ENCODE assay signal across 8 mouse cellular contexts in genomic region chr1:82284403-82284802, GRCm38 (mm10). TPM values are rescaled to one million over a fixed set of nuclear protein-coding genes. Genes with fewer than 3 reads are reported as not detected.
DNase-seq lines count a peak whose midpoint lies in the region; ATAC-seq and TF ChIP-seq lines count a peak whose summit lies in the region.

No protein-coding gene starts in this region.

- H3K27ac ChIP-seq in heart, embryonic 14.5 days (replicated peaks in 1 of 2; ENCODE audit: control insufficient read depth in 1 of 2, insufficient read depth in 1 of 2, low read depth in 2 of 2, low read length in 2 of 2) = peak overlapping the region; percentile 92 to 99
- H3K27ac ChIP-seq in hindbrain, embryonic 10.5 days = peak overlapping the region; percentile 98
- H3K27ac ChIP-seq in midbrain, embryonic 12.5 days (replicated peaks) = peak overlapping the region; percentile 95

- no peak for TF ChIP-seq CTCF in brain, embryonic 14.5 days (IDR thresholded peaks at IDR 0.05; ENCODE audit: borderline replicate concordance, extremely low read depth, insufficient read depth, insufficient read length)

- H3K9ac ChIP-seq in heart, embryonic 14.5 days (ENCODE audit: low read length) = peak overlapping the region; percentile 96
- peak overlapping the region; percentile 47 for H3K9ac ChIP-seq in midbrain, embryonic 12.5 days (replicated peaks)

- DNase-seq in heart, adult 9 months (ENCODE audit: low spot score in 2 of 2) = no peak
- DNase-seq in brain, embryonic 14.5 days (ENCODE audit: low read depth) = peak; percentile 68
- no peak for DNase-seq in hindbrain, embryonic 10.5 days (ENCODE audit: low spot score)
- no peak for DNase-seq in B cell, adult 2 months
- no peak for DNase-seq in urinary bladder, adult 2 months (ENCODE audit: low spot score)
- no peak for DNase-seq in kidney, adult 9 months

- H3K27me3 ChIP-seq in heart, embryonic 14.5 days (ENCODE audit: control insufficient read depth, insufficient read depth, low read length) = 0 out of 2 replicates have a peak, but pooled peaks cover 11% of the 10 kb centered on the region
- peaks cover 13% of the 10 kb centered on the region; the same call in 1 of the 2 replicates for H3K27me3 ChIP-seq in hindbrain, embryonic 10.5 days (ENCODE audit: insufficient read depth, poor library complexity, severe bottlenecking)
- no peaks in the 10 kb centered on the region for H3K27me3 ChIP-seq in midbrain, embryonic 12.5 days

- no peaks in the 10 kb centered on the region for H3K9me3 ChIP-seq in heart, embryonic 14.5 days (ENCODE audit: control insufficient read depth, low read length)
- H3K9me3 ChIP-seq in hindbrain, embryonic 10.5 days = peaks cover 15% of the 10 kb centered on the region; the same call in 1 of the 2 replicates
- no peaks in the 10 kb centered on the region for H3K9me3 ChIP-seq in midbrain, embryonic 12.5 days

- TF ChIP-seq POLR2A in brain, embryonic 14.5 days (IDR thresholded peaks at IDR 0.05; ENCODE audit: borderline replicate concordance, extremely low read depth, insufficient read depth, insufficient read length, poor library complexity, severe bottlenecking) = no peak

- no peak for ATAC-seq in heart, embryonic 14.5 days (ENCODE audit: insufficient number of reproducible peaks, insufficient read depth, low FRiP score, low read depth)
- ATAC-seq in midbrain, embryonic 12.5 days (ENCODE audit: low FRiP score, low read depth) = no peak

- H3K4me1 ChIP-seq in heart, embryonic 14.5 days (ENCODE audit: control insufficient read depth in 2 of 2, insufficient read depth in 2 of 2, low read length in 2 of 2) = peaks cover 20 to 43% of the 10 kb centered on the region in 2 experiments
- peaks cover 75% of the 10 kb centered on the region for H3K4me1 ChIP-seq in hindbrain, embryonic 10.5 days (replicated peaks)
- H3K4me1 ChIP-seq in midbrain, embryonic 12.5 days = peaks cover 53% of the 10 kb centered on the region

- peak overlapping the region; percentile 73 for H3K4me2 ChIP-seq in heart, embryonic 14.5 days (ENCODE audit: low read length)
- H3K4me2 ChIP-seq in midbrain, embryonic 12.5 days (replicated peaks) = peak overlapping the region; percentile 63

- 18% methylated on average over 4 of the region's 4 CpGs for WGBS in heart, embryonic 14.5 days
- WGBS in hindbrain, embryonic 10.5 days = 41% methylated on average over 4 of the region's 4 CpGs
- WGBS in midbrain, embryonic 12.5 days = 23% methylated on average over 4 of the region's 4 CpGs

- peaks cover 26% of the 10 kb centered on the region for H3K36me3 ChIP-seq in heart, embryonic 14.5 days (ENCODE audit: control insufficient read depth, insufficient read depth, low read length)
- H3K36me3 ChIP-seq in hindbrain, embryonic 10.5 days = peaks cover 29% of the 10 kb centered on the region
- peaks cover 14% of the 10 kb centered on the region for H3K36me3 ChIP-seq in midbrain, embryonic 12.5 days

- peak overlapping the region; percentile 55 to 78 for H3K4me3 ChIP-seq in heart, embryonic 14.5 days (ENCODE audit: control insufficient read depth in 1 of 2, insufficient read depth in 1 of 2, low read depth in 1 of 2, low read length in 2 of 2)
- H3K4me3 ChIP-seq in hindbrain, embryonic 10.5 days = peak overlapping the region; percentile 79
- H3K4me3 ChIP-seq in midbrain, embryonic 12.5 days = peak overlapping the region; percentile 52

RNA-seq across cellular contexts. Expression of gene Irs1, which starts 6.8 kb away (rescaled TPM):
- 10.5 and 10.7 TPM in 2 replicates for polyA plus RNA-seq in heart, embryonic 14.5 days (2014; fragmentation: Nextera tagmentation; extraction: Ambion mirVana)
- 11.8 and 17.6 TPM in 2 replicates for polyA plus RNA-seq in brain, embryonic 14.5 days (2012; rRNA removed)
- 8.3 and 9.3 TPM in 2 replicates for polyA plus RNA-seq in hindbrain, embryonic 10.5 days (2016; fragmentation: Nextera tagmentation; extraction: Ambion mirVana)
- 11.5 and 11.7 TPM in 2 replicates for polyA plus RNA-seq in midbrain, embryonic 12.5 days (2016; fragmentation: Nextera tagmentation; extraction: Ambion mirVana)
- polyA plus RNA-seq in urinary bladder, adult 2 months (2012; rRNA removed) = 6.6 and 7.7 TPM in 2 replicates

RNA-seq across cellular contexts. Expression of gene Rhbdd1, which starts 31.8 kb away (rescaled TPM):
- polyA plus RNA-seq in heart, embryonic 14.5 days (2014; fragmentation: Nextera tagmentation; extraction: Ambion mirVana) = 7.0 and 8.7 TPM in 2 replicates
- polyA plus RNA-seq in brain, embryonic 14.5 days (2012; rRNA removed) = 4.5 and 6.3 TPM in 2 replicates
- polyA plus RNA-seq in hindbrain, embryonic 10.5 days (2016; fragmentation: Nextera tagmentation; extraction: Ambion mirVana) = 9.0 and 9.7 TPM in 2 replicates
- 9.0 and 10.2 TPM in 2 replicates for polyA plus RNA-seq in midbrain, embryonic 12.5 days (2016; fragmentation: Nextera tagmentation; extraction: Ambion mirVana)
- polyA plus RNA-seq in urinary bladder, adult 2 months (2012; rRNA removed) = 28.6 and 30.3 TPM in 2 replicates

RNA-seq across cellular contexts. Expression of gene Gm9747, which starts 51.5 kb away (rescaled TPM):
- polyA plus RNA-seq in heart, embryonic 14.5 days (2014; fragmentation: Nextera tagmentation; extraction: Ambion mirVana) = 38.8 and 40.1 TPM in 2 replicates
- polyA plus RNA-seq in brain, embryonic 14.5 days (2012; rRNA removed) = 0.05 and 0.15 TPM in 2 replicates
- 23.3 and 25.1 TPM in 2 replicates for polyA plus RNA-seq in hindbrain, embryonic 10.5 days (2016; fragmentation: Nextera tagmentation; extraction: Ambion mirVana)
- 24.9 and 26.4 TPM in 2 replicates for polyA plus RNA-seq in midbrain, embryonic 12.5 days (2016; fragmentation: Nextera tagmentation; extraction: Ambion mirVana)
- 0.04 TPM in 1 of 2 replicates, not detected in the other for polyA plus RNA-seq in urinary bladder, adult 2 months (2012; rRNA removed)

Comparison
In these comparisons a context has a peak if more than half of its experiments do, and no peak if none do; other contexts are left out.
1. RNA of gene Gm9747, which starts 51.5 kb away (polyA plus RNA-seq): 38.8 to 40.1 TPM in heart, embryonic 14.5 days, 23.3 to 25.1 TPM in hindbrain, embryonic 10.5 days and 24.9 to 26.4 TPM in midbrain, embryonic 12.5 days; 0.05 to 0.15 TPM in brain, embryonic 14.5 days and 0.04 TPM in urinary bladder, adult 2 months; every median in the first group is over 10 times any median in the second.
2. Peak in every context shown above with its lines, with median percentiles within 50 percentile points of each other: H3K27ac ChIP-seq and H3K4me3 ChIP-seq.